Mouse (Mus musculus) lung, postnatal 0 days (tissue): Measurements from ENCODE around the gene Usp11.

Experiments
- CTCF ChIP-seq: IDR thresholded peaks from 2 replicates; pipeline ENCODE4 v1.5.1; 2016; ENCODE audit warnings: antibody characterized with exemption, mild to moderate bottlenecking
- EP300 ChIP-seq: IDR thresholded peaks from 2 replicates; pipeline ENCODE4 v1.6.1; 2016; ENCODE audit warnings: antibody characterized with exemption, mild to moderate bottlenecking, control low read depth

DNA sequence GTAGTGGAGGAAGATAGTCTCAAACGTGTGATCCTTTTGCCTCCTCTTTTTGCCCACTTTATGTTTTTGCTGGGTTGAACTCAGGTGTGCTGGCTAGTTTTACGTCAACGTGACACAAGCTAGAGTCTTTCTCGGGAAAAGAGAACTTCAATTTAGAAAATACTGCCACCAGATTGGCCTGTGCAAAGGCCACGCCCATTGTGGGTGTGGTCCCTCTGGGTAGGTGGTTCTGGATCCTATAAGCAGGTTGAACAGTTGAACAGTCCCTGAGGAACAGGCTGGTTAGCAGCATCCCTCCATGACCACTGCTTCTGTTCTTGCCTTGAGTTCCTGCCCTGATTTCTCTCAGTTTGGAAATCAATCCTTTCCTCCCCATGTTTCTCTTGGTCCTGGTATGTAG, 25.0 kb downstream of the Usp11 start:
- TF ChIP-seq EP300 (no peak), CTCF (no peak)
